Mouse (Mus musculus) limb, embryonic 14.5 days (tissue): Measurements from ENCODE around the gene Arhgap22. TPM values are rescaled to one million over a fixed set of nuclear protein-coding genes. Genes with fewer than 3 reads are reported as not detected.

ENCODE experiments used
- ATAC-seq: fragments of 200-750 bp; cut with Nextera tagmentation; 2 replicates; pipeline ENCODE4 v1.8.0; 2017; ENCODE audit warnings: low read depth, moderate number of reproducible peaks, moderate TSS enrichment; ENCODE audit not compliant: low FRiP score
- DNase-seq: peaks from one replicate; pipeline ENCODE4 v3.0.0-alpha.2; 2015; ENCODE audit warnings: low spot score
- H3K27ac ChIP-seq: fragments of 300-500 bp; sonication (generic); replicated peaks from 2 replicates; pipeline ENCODE4 v1.5.1; 2014; ENCODE audit warnings: low read depth, mild to moderate bottlenecking, low read length, moderate library complexity, mixed read lengths
- H3K27me3 ChIP-seq: fragments of 300-500 bp; sonication (generic); 2 replicates; pipeline ENCODE4 v1.6.1; 2014; ENCODE audit warnings: low read length, mixed read lengths; ENCODE audit not compliant: control insufficient read depth, insufficient read depth
- H3K36me3 ChIP-seq: fragments of 300-500 bp; sonication (generic); 2 replicates; pipeline ENCODE4 v1.6.1; 2014; ENCODE audit warnings: mild to moderate bottlenecking, low read length, moderate library complexity, mixed read lengths; ENCODE audit not compliant: control insufficient read depth, insufficient read depth
- H3K4me1 ChIP-seq: fragments of 300-500 bp; sonication (generic); 2 replicates; pipeline ENCODE4 v1.6.1; 2014; ENCODE audit warnings: antibody characterized with exemption, low read length, mixed read lengths; ENCODE audit not compliant: control insufficient read depth, insufficient read depth
- H3K4me2 ChIP-seq: fragments of 300-500 bp; sonication (generic); replicated peaks from 2 replicates; pipeline ENCODE4 v1.6.1; 2014; ENCODE audit warnings: low read depth, mild to moderate bottlenecking, low read length, moderate library complexity; ENCODE audit not compliant: severe bottlenecking
- H3K4me3 ChIP-seq: fragments of 300-500 bp; sonication (generic); replicated peaks from 2 replicates; pipeline ENCODE4 v1.5.1; 2014; ENCODE audit warnings: low read length
- H3K9ac ChIP-seq: fragments of 300-500 bp; sonication (generic); 2 replicates; pipeline ENCODE4 v1.6.1; 2014; ENCODE audit warnings: mild to moderate bottlenecking, low read depth, low read length, moderate library complexity; ENCODE audit not compliant: severe bottlenecking
- H3K9me3 ChIP-seq: fragments of 300-500 bp; sonication (generic); 2 replicates; pipeline ENCODE4 v1.6.1; 2016; ENCODE audit warnings: low read length; ENCODE audit not compliant: control insufficient read depth
- POLR2A ChIP-seq: fragments of 200-500 bp; IDR thresholded peaks from 2 replicates; pipeline ENCODE4 v1.8.0; 2012; ENCODE audit warnings: inconsistent platforms, mild to moderate bottlenecking, moderate library complexity, borderline replicate concordance; ENCODE audit not compliant: insufficient read depth, insufficient read length; ENCODE audit errors: extremely low read depth
- WGBS: fragments of 180-500 bp; shearing (Covaris S2); extraction: QIAGEN DNeasy Blood & Tissue Kit; methylation state at CpG from one replicate; pipeline ENCODE4 v1.1.7; 2014; 5-methylcytosine and 5-hydroxymethylcytosine counted together
- polyA plus RNA-seq, 2 experiments: library from polyadenylated mRNA; depleted of rRNA in 1 of 2; stranded (reverse) in 1 of 2; unstranded in 1 of 2; fragments of >200 nt; fragmentation: Nextera tagmentation in 1 of 2; extraction: Ambion mirVana in 1 of 2; gene quantifications; 2 replicates each; pipeline versions ENCODE4 v1.2.1 to v1.2.3; 2012 to 2014

The Arhgap22 gene
- polyA plus RNA-seq, 2 experiments, result 4.8 to 5.3 TPM

GRCm38 (mm10) chr14:33246476-33246875 lies 32.6 kb downstream of the Arhgap22 start:
- Histone ChIP-seq H3K9ac (no peak overlapping the region), H3K27me3 (no peaks in the 10 kb centered on the region), H3K4me1 (peaks cover 15% of the 10 kb centered on the region), H3K9me3 (no peaks in the 10 kb centered on the region), H3K4me3 (no peak overlapping the region), H3K4me2 (no peak overlapping the region), H3K27ac (no peak overlapping the region), H3K36me3 (no peaks in the 10 kb centered on the region)
- TF ChIP-seq POLR2A, result no peak
- ATAC-seq (no peak), DNase-seq (no peak)
- WGBS, result 41% methylated on average over 8 of the region's 8 CpGs

DNA sequence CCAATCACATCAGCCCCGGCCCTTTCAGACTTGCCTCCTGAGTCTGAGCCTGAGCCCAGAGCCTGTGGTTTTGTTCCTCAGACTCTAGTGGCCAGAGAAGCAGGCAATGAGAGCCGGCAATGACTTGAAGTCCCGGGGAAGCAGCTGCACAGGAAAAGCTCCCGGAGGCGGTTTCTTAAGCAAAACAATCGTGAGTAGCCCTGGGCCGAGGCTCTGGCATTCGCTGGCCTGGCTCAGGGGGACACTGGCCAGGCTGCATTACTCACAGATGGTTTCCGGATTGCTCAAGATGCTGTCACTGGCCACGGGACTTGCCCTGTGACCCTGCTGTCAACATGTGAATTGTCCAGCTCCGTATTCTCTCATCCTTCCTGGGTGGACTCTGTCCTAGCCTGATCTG lies 33.8 kb downstream of the Arhgap22 start:
- Histone ChIP-seq H3K4me1 (peaks cover 15% of the 10 kb centered on the region), H3K36me3 (no peaks in the 10 kb centered on the region), H3K9me3 (no peaks in the 10 kb centered on the region), H3K27ac (no peak overlapping the region), H3K9ac (peak overlapping the region; percentile 21; the same call in 1 of the 2 replicates), H3K4me2 (no peak overlapping the region), H3K4me3 (no peak overlapping the region), H3K27me3 (no peaks in the 10 kb centered on the region)
- ATAC-seq (no peak), DNase-seq (no peak)
- TF ChIP-seq POLR2A, result no peak
- WGBS, result 21% methylated on average over 11 of the region's 11 CpGs

DNA sequence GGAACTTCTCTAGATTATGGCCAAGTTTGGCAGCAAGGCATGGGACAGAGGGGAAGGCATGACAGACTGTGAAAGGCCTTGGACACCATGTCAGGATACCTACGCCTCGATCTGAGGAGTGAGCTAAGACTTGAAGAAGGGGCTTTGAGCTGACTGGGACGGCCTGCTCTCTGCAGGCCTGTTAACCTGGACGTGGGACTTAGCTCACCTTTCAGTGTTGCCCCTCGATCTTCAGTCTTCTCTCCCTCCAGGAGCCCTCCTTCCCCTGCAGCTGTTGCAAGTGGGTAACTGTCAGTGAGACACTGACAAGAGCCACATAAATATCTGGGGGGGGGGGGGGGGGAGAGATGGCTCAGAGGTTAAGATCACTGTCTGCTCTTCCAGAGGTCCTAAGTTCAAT lies 34.9 kb downstream of the Arhgap22 start:
- no peak for TF ChIP-seq POLR2A
- no peak for DNase-seq
- Histone ChIP-seq H3K27ac (no peak overlapping the region), H3K4me3 (no peak overlapping the region), H3K4me2 (no peak overlapping the region), H3K36me3 (no peaks in the 10 kb centered on the region), H3K27me3 (no peaks in the 10 kb centered on the region), H3K4me1 (peaks cover 15% of the 10 kb centered on the region), H3K9me3 (no peaks in the 10 kb centered on the region), H3K9ac (no peak overlapping the region)
- no peak for ATAC-seq
- 69% methylated on average over 3 of the region's 5 CpGs for WGBS

DNA sequence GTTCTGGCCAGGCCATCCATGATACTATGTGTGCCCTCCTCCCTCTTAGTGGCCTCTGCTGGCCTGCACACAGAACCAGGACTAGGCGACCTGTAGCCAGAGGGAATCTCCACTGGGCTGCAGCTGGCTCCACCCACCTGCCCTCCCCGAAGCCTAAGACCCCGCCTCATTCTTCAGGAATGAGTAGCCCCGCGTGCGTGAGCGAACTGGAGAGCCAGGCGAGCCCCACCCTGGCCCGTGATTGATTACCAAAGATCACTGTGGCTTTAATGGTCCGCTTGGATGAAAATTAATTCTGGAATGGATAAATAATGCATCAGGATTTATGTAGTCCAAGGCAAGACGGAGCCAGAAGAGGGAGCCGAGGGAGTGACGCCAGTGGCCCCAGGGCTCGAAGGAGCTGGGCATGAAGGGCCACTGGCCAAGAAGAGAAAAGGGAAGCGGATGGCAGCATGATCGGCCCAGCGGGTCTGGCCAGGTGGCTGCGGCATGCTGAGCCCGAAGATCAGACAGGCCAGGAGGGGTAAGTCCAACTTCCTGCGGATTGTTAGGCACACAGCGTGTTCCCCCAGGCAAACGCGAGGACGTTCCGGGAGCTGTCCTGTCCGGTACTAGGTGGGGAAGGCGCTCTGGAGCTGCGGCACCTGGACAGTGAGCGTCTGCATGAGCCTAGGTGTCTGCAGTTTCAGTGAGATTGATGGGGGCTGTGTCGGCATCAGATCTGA lies 36.6 kb downstream of the Arhgap22 start:
- Histone ChIP-seq H3K36me3 (no peaks in the 10 kb centered on the region), H3K4me3 (peak overlapping the region; percentile 32), H3K4me2 (peak overlapping the region; percentile 65), H3K4me1 (peaks cover 15% of the 10 kb centered on the region), H3K27ac (no peak overlapping the region), H3K9ac (0 out of 2 replicates have a peak overlapping the region, but pooled peaks have one; percentile 21), H3K9me3 (no peaks in the 10 kb centered on the region), H3K27me3 (no peaks in the 10 kb centered on the region)
- WGBS, result under 1% methylated on average over 30 of the region's 30 CpGs
- ATAC-seq, result peak; percentile 30; the same call in 1 of the 2 replicates
- peak; percentile 24 for DNase-seq
- no peak for TF ChIP-seq POLR2A

DNA sequence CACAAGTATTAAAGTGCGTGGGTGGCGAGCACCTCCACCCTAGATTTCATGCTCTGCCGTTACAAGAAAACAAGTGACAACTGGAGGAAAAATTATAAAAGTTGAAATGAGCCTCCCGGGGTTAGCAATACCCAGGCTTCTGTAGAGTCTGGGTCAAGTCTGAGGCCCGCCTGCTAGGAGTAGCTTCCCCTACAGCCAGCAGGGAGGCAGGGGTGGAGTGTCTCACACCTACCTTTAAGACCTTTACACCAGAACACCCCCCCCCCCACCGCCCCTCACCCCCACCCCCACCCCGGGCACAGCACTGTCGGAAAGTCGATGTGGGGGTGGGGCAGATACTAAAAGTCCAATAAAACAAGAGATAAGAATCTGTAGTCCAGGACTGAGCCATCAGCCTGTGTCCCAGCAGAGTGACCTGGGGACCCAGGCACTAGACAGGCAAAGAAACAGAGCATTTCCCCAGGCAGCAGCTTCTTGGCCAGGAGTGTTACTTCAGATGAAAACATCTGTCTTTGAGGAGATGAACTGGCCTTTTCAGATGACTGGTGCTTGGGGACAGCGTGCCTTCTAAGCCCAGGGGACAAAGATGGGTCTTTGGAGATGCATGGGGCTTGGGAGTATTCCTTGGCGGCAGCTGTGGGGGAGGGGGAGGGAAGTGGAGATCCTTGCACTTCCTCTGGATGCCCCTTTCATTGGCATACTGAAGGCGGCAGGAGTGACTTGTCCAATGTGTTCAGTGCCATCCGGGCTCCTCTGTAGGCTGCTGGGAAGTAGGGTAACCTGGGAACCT lies 37.3 kb downstream of the Arhgap22 start:
- 8% methylated on average over 13 of the region's 13 CpGs for WGBS
- DNase-seq (no peak), ATAC-seq (no peak; the same call in 1 of the 2 replicates)
- TF ChIP-seq POLR2A, result no peak
- H3K27me3 ChIP-seq, result no peaks in the 10 kb centered on the region
- 0 out of 2 replicates have a peak overlapping the region, but pooled peaks have one; percentile 21 for H3K9ac ChIP-seq
- H3K27ac ChIP-seq, result no peak overlapping the region
- H3K4me2 ChIP-seq, result peak overlapping the region; percentile 65
- no peaks in the 10 kb centered on the region for H3K36me3 ChIP-seq
- no peaks in the 10 kb centered on the region for H3K9me3 ChIP-seq
- peak overlapping the region; percentile 32 for H3K4me3 ChIP-seq
- H3K4me1 ChIP-seq, result peaks cover 15% of the 10 kb centered on the region
